Mouse (Mus musculus) forebrain, postnatal 0 days (tissue): ENCODE data around the gene Ccr7. TPM values are rescaled to one million over a fixed set of nuclear protein-coding genes. Genes with fewer than 3 reads are reported as not detected.

Source experiments
- ATAC-seq: fragments of 200-750 bp; cut with Nextera tagmentation; 2 replicates; pipeline ENCODE4 v1.8.0; 2017; ENCODE audit warnings: mild to moderate bottlenecking, moderate library complexity
- DNase-seq: peaks from one replicate; pipeline ENCODE4 v3.0.0-alpha.2; 2015
- H3K27ac ChIP-seq: fragments of 300-500 bp; sonication (generic); 2 replicates; pipeline ENCODE4 v1.5.1; 2014; ENCODE audit warnings: low read depth, mild to moderate bottlenecking, antibody characterized with exemption, low read length, moderate library complexity, mixed read lengths
- H3K27me3 ChIP-seq: fragments of 300-500 bp; sonication (generic); 2 replicates; pipeline ENCODE4 v1.6.1; 2014; ENCODE audit warnings: mild to moderate bottlenecking, low read length, mixed read lengths; ENCODE audit not compliant: insufficient read depth
- H3K36me3 ChIP-seq: fragments of 300-500 bp; sonication (generic); 2 replicates; pipeline ENCODE4 v1.6.1; 2014; ENCODE audit warnings: mild to moderate bottlenecking, moderate library complexity; ENCODE audit not compliant: insufficient read depth
- H3K4me1 ChIP-seq: fragments of 300-500 bp; sonication (generic); 2 replicates; pipeline ENCODE4 v1.6.1; 2014; ENCODE audit warnings: antibody characterized with exemption; ENCODE audit not compliant: insufficient read depth
- H3K4me2 ChIP-seq: fragments of 300-500 bp; sonication (generic); 2 replicates; pipeline ENCODE4 v1.6.1; 2014; ENCODE audit warnings: low read depth, mild to moderate bottlenecking, moderate library complexity
- H3K4me3 ChIP-seq: fragments of 300-500 bp; sonication (generic); 2 replicates; pipeline ENCODE4 v1.5.1; 2014; ENCODE audit warnings: low read depth, low read length, mixed read lengths
- H3K9ac ChIP-seq: fragments of 300-500 bp; sonication (generic); 2 replicates; pipeline ENCODE4 v1.6.1; 2014; ENCODE audit warnings: mild to moderate bottlenecking
- H3K9me3 ChIP-seq: fragments of 300-500 bp; sonication (generic); 2 replicates; pipeline ENCODE4 v1.6.1; 2016; ENCODE audit warnings: low read length
- CTCF ChIP-seq: sonication (generic); IDR thresholded peaks from 2 replicates; pipeline ENCODE4 v1.5.1; 2016; ENCODE audit warnings: antibody characterized with exemption, control low read depth, low read depth
- WGBS: fragments of 180-500 bp; shearing (Covaris S2); extraction: QIAGEN DNeasy Blood & Tissue Kit; methylation state at CpG from one replicate; pipeline ENCODE4 v1.1.7; 2014; 5-methylcytosine and 5-hydroxymethylcytosine counted together
- polyA plus RNA-seq: library from polyadenylated mRNA; unstranded; fragments of >200 nt; fragmentation: Nextera tagmentation; extraction: Ambion mirVana; gene quantifications from 2 replicates; pipeline ENCODE4 v1.2.1, GENCODE M21; 2015
- total RNA-seq: library from RNA; depleted of rRNA; stranded (reverse); fragments of >200 nt; gene quantifications from 2 replicates; pipeline ENCODE4 v1.2.3, GENCODE M21; 2014

The Ccr7 gene
- total and polyA plus RNA-seq, 2 experiments from 2014 or later: 0.17 to 0.38 TPM

GRCm38 (mm10) chr11:99148896-99149703, 5.8 kb downstream of the Ccr7 start:
- no peak overlapping the region for H3K9ac ChIP-seq
- ATAC-seq (no peak), DNase-seq (no peak)
- 22% methylated on average over 16 of the region's 16 CpGs for WGBS
- H3K4me1 ChIP-seq: peaks cover 10% of the 10 kb centered on the region; the same call in 1 of the 2 replicates
- H3K36me3 ChIP-seq: no peaks in the 10 kb centered on the region
- TF ChIP-seq CTCF: no peak
- H3K9me3 ChIP-seq: no peaks in the 10 kb centered on the region
- H3K4me3 ChIP-seq: no peak overlapping the region
- no peaks in the 10 kb centered on the region for H3K27me3 ChIP-seq
- H3K27ac ChIP-seq: no peak overlapping the region; the same call in 1 of the 2 replicates
- no peak overlapping the region for H3K4me2 ChIP-seq

DNA sequence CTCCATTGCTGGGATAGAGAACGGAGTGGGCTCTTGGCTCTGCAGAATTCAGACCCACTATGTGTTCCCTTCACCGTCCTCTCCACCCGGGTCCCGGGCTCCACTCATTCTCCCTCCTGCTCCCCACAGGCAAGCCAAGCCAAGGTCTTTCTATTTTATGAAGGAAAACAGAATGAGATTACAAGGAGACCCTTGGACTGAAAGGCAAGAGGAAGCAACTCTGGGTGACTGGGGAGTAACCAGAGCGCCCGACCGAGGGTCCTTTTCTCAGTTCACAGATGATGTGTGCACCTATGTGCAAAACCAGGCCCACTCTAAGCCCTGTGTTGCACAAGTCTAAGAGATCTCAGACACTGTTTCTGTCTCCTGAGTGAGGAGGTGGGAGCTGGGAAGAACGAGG, 6.5 kb downstream of the Ccr7 start:
- Histone ChIP-seq H3K27me3 (no peaks in the 10 kb centered on the region), H3K4me1 (peaks cover 10% of the 10 kb centered on the region; the same call in 1 of the 2 replicates), H3K4me3 (no peak overlapping the region), H3K36me3 (no peaks in the 10 kb centered on the region), H3K27ac (no peak overlapping the region; the same call in 1 of the 2 replicates), H3K9me3 (no peaks in the 10 kb centered on the region), H3K4me2 (no peak overlapping the region), H3K9ac (no peak overlapping the region)
- no peak for DNase-seq
- WGBS: 73% methylated on average over 8 of the region's 8 CpGs
- no peak for TF ChIP-seq CTCF
- ATAC-seq: no peak

DNA sequence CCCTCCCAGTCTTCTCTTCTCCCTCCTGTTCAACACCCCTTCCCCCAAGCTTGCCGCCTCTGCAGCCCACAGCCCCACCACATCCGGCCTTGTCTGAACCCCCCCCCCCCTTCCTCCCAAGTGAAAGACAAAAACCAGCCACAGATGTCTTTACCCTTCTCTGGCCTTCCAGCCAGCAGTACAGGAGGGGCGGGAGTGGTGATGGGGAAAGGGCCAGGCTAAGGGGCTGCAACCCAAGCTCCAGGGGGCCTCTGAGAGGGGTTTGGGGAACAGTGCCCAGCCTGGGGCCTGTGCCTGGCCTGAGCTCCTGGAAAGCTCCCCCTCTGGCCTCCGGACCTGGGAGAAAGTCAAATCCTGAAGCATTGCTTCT, 7.0 kb downstream of the Ccr7 start:
- no peaks in the 10 kb centered on the region for H3K36me3 ChIP-seq
- H3K9me3 ChIP-seq: no peaks in the 10 kb centered on the region
- peaks cover 10% of the 10 kb centered on the region; the same call in 1 of the 2 replicates for H3K4me1 ChIP-seq
- TF ChIP-seq CTCF: no peak
- peak overlapping the region; percentile 17; the same call in 1 of the 2 replicates for H3K27ac ChIP-seq
- WGBS: 52% methylated on average over 4 of the region's 4 CpGs
- no peak for DNase-seq
- no peak overlapping the region for H3K9ac ChIP-seq
- no peak overlapping the region for H3K4me3 ChIP-seq
- no peak for ATAC-seq
- H3K27me3 ChIP-seq: no peaks in the 10 kb centered on the region
- H3K4me2 ChIP-seq: no peak overlapping the region

DNA sequence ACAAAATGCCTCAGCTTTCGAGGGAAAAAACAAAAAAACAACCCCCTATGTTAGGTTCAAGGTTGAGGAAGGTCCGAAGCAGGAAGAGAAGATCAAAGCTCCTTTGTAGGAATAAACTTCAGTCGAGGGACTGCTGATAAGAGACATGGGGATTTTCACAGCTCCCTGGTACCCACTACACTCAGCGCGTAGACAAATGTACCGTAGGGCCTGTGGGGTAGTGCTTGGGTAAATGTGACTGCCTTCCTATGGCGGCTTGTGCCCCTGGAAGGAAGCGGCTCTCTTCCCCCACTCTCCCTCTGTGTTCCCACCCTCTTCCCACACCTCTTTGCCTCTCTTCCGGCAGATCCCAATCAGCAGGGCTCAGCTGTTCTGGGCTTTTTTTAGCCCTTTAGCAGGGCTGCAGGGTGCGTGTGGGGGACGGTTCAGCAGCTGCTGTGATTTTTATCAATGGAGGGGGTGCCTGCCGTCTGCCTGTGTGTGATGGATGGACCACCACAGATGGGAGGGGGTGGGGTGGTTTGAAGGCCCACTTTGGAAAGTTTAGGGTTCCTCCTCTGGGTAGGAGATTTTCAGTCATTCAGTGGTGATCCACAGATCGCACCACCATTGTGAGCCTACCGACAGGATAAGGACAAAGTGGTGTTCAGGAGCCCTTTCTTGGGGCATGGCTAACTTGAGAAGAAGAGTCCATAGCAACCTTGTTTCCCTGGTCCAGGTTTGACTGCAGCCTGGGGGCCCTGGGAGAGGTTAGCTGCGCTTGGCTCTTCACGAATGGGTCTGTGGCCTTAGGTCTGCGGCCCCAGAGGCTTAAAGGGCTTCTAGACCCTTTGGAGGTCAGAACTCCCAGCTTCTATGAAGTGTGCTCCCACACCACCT, 7.6 kb downstream of the Ccr7 start:
- DNase-seq (peak; percentile 57), ATAC-seq (peak; percentile 83)
- peak overlapping the region; percentile 35; the same call in 1 of the 2 replicates for H3K27ac ChIP-seq
- no peaks in the 10 kb centered on the region for H3K27me3 ChIP-seq
- 51% methylated on average over 17 of the region's 17 CpGs for WGBS
- no peak overlapping the region for H3K4me2 ChIP-seq
- no peaks in the 10 kb centered on the region for H3K9me3 ChIP-seq
- no peak overlapping the region for H3K4me3 ChIP-seq
- no peak for TF ChIP-seq CTCF
- no peak overlapping the region for H3K9ac ChIP-seq
- H3K4me1 ChIP-seq: peaks cover 10% of the 10 kb centered on the region; the same call in 1 of the 2 replicates
- no peaks in the 10 kb centered on the region for H3K36me3 ChIP-seq

DNA sequence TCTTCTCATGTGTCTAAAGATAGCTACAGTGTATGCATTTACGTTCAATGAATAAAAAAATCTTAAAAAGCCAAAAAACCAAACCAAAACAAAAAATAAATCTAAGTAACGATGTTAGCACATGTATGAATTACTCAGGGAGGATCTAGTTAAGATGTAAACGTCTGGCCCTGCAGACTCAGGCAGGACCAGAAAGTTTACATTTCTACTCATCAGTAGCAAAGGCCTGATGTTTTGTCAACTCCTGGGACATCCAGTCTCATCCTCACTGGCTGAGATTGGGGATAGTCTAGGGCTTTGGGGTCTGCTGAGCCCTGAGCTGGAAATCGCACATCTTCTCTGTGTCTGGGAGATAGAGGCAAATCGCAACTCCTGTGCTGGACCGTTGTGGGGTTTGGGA, 8.3 kb downstream of the Ccr7 start:
- TF ChIP-seq CTCF: no peak
- Histone ChIP-seq H3K9ac (no peak overlapping the region), H3K4me3 (no peak overlapping the region), H3K4me2 (no peak overlapping the region), H3K27ac (no peak overlapping the region), H3K27me3 (no peaks in the 10 kb centered on the region), H3K9me3 (no peaks in the 10 kb centered on the region), H3K36me3 (no peaks in the 10 kb centered on the region), H3K4me1 (peaks cover 10% of the 10 kb centered on the region; the same call in 1 of the 2 replicates)
- DNase-seq: no peak
- 84% methylated on average over 6 of the region's 6 CpGs for WGBS
- no peak for ATAC-seq

GRCm38 (mm10) chr11:99145765-99146164, 9.1 kb downstream of the Ccr7 start:
- ATAC-seq: no peak
- no peak overlapping the region for H3K27ac ChIP-seq
- no peaks in the 10 kb centered on the region for H3K36me3 ChIP-seq
- H3K9ac ChIP-seq: no peak overlapping the region
- no peaks in the 10 kb centered on the region for H3K9me3 ChIP-seq
- no peak overlapping the region for H3K4me2 ChIP-seq
- no peak for TF ChIP-seq CTCF
- WGBS: 95% methylated on average over 16 of the region's 16 CpGs
- H3K4me1 ChIP-seq: peaks cover 10% of the 10 kb centered on the region; the same call in 1 of the 2 replicates
- H3K4me3 ChIP-seq: no peak overlapping the region
- no peaks in the 10 kb centered on the region for H3K27me3 ChIP-seq
- DNase-seq: no peak

GRCm38 (mm10) chr11:99144940-99145339, 9.9 kb downstream of the Ccr7 start:
- ATAC-seq (no peak), DNase-seq (no peak)
- WGBS: 93% methylated on average over 23 of the region's 23 CpGs
- Histone ChIP-seq H3K27ac (no peak overlapping the region), H3K27me3 (no peaks in the 10 kb centered on the region), H3K9ac (no peak overlapping the region), H3K4me3 (no peak overlapping the region), H3K4me1 (peaks cover 10% of the 10 kb centered on the region; the same call in 1 of the 2 replicates), H3K9me3 (no peaks in the 10 kb centered on the region), H3K36me3 (no peaks in the 10 kb centered on the region), H3K4me2 (no peak overlapping the region)
- no peak for TF ChIP-seq CTCF
